Mouse (Mus musculus): Measurements from ENCODE around the gene Rsph3b.

- TF ChIP-seq CTCF (IDR thresholded peaks at IDR 0.05; ENCODE audit: low read depth, low read length) = no peak
- no peak for TF ChIP-seq EP300 (IDR thresholded peaks at IDR 0.05; ENCODE audit: insufficient read depth, low read depth, low read length)
These were observed 51.7 kb downstream of the Rsph3b start for GRCm38 (mm10) chr17:6896756-6897155.
